Mouse (Mus musculus) C2C12 (cell line): ENCODE measurements around the gene Dis3l.

ENCODE experiments used
- CEBPB ChIP-seq: IDR thresholded peaks from one replicate; pipeline ENCODE4 v1.6.1; 2011; ENCODE audit warnings: low read depth, mild to moderate bottlenecking, control low read depth, moderate library complexity
- CTCF ChIP-seq: IDR thresholded peaks from one replicate; pipeline ENCODE4 v1.5.1; 2011; ENCODE audit not compliant: control insufficient read depth, insufficient read depth, insufficient read length
- MAX ChIP-seq: IDR thresholded peaks from one replicate; pipeline ENCODE4 v1.6.1; 2011; ENCODE audit warnings: mild to moderate bottlenecking, control low read depth
- USF1 ChIP-seq: IDR thresholded peaks from one replicate; pipeline ENCODE4 v1.6.1; 2011; ENCODE audit warnings: low read depth, mild to moderate bottlenecking, control low read depth, moderate library complexity

GRCm38 (mm10) chr9:64273757-64274156 lies 67.3 kb downstream of the Dis3l start:
- TF ChIP-seq CTCF, result no peak
- no peak for TF ChIP-seq MAX
- TF ChIP-seq USF1, result no peak
- no peak for TF ChIP-seq CEBPB
